Mouse (Mus musculus): ENCODE data around the gene Cacna1c.

Gene Cacna1c

DNA sequence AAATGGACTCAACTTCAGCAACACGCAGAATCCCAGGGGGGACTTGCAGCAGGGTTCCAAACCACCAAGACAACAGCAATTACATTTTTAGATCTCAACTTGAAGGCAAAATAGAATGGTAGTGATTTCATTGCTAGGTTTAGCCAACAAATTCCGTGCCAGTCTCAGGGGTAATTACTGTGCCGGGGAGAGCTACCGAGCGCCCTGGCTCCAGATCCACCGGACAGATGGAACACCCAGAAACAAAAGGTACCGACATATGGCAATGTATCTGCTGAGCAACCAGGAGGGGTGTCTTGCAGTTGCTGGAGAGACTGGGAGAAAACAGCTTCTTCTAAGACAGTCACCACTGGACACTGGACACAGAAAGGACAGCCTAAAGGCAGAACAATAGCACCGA, 442.4 kb downstream of the Cacna1c start:
- DNase-seq (ENCODE audit: low read depth, low spot score) = no peak

DNA sequence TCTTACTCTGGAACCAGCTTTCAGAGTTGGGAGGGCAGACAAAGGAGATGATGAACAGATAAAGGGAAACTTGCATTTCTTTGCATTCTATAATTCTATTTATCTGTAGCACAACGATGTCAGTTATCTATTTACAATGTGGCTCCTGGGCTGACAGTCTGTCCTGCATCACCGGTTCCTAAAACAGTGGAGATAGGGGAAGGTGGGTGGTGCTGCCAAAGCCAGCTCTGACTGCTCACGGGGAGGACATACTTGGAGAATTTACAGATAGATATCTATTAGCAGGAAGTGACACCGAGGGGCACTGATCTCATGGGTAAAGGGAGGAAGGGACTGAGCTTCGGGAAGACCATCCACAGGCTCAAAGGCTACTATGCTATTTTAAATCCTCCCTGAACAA, 443.2 kb downstream of the Cacna1c start:
- DNase-seq (ENCODE audit: low read depth, low spot score) = no peak

DNA sequence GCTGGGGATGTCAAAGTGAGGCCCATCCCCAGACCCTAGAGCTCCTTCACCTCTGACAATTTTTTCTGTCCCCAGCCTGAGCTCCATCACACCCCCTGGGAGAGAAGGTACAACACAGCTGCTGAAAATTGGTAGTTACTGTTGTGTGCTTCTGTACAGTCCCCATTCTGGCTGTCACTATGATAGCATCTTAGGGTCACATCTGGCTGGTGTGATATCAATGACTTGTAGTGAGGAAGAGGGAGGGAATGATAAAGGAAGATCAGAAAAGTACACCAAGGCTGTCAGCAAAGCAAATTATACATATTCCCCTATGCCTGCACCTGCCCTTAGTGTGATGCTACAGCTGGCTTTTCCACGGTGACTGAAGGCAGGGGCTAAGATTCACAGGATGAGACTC, 446.9 kb downstream of the Cacna1c start:
- no peak for DNase-seq (ENCODE audit: low read depth, low spot score)

DNA sequence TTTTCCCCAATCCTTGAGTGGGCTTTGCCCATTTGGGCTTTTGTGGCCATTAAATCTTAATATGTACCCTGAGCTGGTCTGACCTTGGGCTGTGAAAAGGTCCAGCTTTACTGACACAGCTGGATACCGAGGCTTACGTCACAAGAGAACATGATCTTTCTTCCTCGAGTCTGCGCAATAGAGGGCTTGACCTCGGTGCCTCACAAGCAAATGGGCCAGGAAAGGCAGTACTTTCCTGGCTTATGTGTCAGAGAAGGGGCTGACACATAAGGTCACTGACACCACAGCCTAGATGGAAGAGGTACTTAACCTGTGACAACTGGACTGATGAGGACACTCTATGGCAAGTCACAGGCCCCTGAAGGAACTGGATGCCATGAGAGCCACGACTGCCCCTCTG, 453.5 kb downstream of the Cacna1c start:
- DNase-seq (ENCODE audit: low read depth, low spot score) = no peak

DNA sequence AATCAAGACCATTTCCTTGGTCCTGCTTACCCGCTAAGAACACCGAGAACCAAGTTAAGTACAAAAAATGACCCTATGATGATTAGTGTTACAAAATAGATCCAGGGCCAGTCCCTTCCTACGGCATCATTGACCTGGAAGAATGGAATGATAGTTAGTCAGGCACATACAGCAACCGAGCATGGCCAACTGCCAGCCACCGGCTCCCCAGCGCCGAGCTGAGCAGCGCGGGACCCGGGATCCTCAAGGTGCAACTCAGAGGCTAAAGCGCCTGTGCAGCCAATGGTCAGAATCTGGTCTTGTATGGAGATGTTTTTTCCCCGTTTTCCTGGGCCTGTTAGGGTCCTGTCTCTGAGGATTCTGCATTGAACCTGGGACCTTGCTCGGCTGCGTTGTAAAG, 454.4 kb downstream of the Cacna1c start:
- no peak for DNase-seq (ENCODE audit: low read depth, low spot score)

DNA sequence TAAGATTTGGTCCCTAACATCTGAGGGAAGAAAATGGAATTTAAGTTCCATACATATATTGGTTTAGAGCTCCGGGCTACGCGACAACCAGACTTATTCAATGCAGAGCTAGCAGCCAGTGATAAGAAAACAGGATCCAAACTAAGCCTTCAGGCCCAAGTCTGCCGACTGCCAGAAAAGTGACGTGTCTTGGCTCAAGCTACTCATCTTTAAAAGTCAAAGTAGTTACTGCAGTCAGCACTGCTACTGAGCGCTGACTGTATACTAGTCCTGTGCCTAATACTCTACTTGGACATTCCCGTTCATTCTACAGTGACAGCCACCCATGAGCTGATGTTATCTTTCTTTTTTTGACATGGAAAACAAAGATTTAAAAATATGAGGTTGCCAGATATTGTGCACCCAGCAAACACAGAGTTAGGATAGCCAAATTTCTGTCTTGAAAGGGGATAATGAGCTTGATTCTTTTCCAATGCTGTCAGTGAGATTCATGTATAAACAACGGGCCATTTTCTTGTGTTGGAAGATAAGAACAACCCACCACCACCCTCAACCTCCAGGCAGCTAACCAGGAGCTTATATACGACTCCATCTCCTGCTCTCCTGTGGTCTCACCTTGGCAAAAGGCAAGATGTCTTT, 456.1 kb downstream of the Cacna1c start:
- DNase-seq (ENCODE audit: low read depth, low spot score) = no peak

DNA sequence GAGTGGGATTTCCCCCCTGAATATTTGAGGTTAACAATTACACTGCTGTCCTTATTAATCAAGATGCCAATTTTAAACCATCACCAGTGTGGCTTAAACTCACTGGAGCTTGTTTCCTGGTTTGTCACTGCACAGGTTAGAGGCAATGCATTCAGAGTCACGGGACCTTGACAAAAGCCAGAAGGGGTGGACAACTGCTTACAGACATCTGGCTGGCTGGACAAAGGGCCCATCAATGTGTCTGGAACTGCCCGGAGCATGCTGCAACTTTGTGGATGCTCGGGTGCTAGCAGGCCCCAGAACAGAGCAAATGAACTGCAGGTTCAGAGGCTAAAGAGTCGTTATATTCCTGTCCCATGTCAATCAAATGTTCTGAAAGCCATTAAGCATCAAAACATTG, 456.9 kb downstream of the Cacna1c start:
- no peak for DNase-seq (ENCODE audit: low read depth, low spot score)

DNA sequence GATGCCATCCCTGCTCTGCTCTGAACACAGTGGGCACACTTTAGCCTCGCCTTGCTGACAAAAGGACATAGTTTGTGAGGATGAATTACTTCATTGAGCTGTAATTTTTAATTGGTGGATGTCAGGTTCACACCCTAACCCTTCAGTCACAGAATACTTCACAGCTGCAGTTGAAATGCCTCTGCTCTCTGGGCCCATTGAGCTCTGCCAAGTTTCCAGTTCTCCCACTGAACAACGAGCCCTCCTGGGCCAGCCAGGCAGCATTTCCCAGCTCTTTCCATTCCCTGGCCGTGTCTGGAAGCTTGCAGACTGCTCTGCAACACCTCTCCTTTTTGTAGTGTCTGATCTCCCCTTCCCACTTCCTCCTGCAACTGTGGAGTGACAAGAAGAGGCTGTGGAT, 457.6 kb downstream of the Cacna1c start:
- DNase-seq (ENCODE audit: low read depth, low spot score) = no peak

DNA sequence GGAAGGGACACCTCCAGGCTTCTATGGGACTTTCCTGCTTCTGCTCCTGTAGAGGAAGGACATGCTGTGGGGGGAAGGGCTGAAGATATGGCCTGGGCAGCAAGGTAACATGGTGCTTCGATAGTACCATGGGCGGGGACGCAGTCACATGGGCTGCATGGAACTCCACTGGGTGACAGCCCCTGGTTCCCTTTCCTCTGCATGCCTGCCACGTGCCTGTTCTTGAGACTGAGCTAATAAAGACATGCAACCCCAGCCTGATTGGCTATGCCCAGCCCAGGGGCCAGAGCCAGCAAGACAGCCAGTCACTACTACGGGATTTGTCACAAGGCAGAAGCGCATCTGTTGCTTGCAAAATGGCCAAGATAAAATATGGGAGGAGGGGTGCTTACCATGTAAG, 459.1 kb downstream of the Cacna1c start:
- DNase-seq (ENCODE audit: low read depth, low spot score) = no peak

DNA sequence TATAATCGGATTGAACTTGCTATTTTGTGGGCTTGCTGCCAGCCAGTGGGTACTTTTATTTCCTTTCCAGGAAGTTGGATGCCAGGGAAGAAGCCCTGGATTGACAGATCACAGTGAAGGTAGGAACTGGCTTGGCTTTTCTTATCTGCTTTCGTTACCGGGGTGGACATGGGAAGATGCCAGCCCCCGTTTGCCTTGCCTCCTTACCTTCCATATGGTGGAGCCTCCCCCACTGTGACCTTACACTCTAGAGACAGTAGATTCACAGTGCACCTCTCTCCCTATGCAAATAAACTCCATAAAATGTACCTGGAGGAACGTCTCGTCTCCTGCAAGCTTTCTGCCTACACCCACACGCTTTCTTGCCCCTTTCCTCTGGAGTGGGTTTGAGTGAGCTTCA, 459.7 kb downstream of the Cacna1c start:
- DNase-seq (ENCODE audit: low read depth, low spot score) = no peak

DNA sequence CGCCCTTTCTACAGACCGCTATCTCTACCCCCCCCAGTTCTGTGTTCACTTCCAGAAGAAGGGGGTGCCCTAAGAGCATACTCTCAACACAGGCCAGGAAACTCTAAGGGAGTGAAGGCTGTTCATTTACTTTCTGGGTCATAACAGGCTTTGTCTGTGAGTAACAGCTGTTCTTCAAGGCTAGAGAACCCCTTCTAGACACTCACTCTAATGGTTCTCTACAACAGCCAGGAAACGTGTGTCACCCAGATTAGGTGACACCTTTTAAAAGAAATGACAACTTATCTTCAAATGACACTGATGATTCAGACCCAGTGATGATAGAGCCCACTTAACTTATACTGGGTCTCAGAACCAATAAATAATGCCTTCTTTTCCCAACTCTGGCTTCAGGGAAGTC, 461.1 kb downstream of the Cacna1c start:
- DNase-seq (ENCODE audit: low read depth, low spot score) = no peak

DNA sequence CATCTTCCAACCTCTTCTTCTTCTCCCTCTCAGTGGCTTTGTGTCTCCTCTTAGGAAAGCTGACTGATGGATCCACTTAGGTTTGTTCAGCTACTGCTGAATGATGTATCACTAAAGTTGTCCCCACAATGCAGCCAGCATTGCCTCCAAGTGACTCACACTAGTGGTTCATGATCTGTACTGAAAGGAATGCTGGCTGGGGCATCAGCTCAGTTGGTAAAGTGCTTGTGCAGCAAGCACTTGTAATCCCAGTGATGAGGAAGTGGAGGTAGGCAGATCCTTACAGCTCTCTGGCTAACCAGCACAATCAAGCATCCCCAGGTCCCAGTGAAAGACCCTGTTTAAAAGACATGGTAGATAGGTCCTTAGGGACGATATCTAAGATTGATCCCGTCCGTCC, 464.3 kb downstream of the Cacna1c start:
- no peak for DNase-seq (ENCODE audit: low read depth, low spot score)

DNA sequence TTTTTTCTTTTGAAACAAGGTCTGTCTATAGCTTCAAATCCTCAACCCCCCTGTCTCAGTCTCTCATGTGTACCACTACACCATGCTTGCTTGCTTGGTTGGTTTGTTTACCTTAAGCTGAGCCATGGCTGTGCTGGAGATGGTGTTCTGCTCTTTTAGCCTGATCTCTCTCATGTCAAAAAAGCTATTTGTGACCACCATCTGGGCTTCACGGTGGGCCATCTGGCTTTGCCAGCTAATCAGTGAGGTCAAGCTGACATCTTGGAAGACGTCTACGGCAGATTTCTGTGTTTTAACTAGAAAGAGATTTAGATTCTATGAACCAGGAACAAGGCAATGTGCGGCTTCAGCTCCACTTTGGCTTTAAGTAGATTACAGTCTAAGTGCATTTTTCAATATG, 471.3 kb downstream of the Cacna1c start:
- DNase-seq (ENCODE audit: low read depth, low spot score) = no peak

DNA sequence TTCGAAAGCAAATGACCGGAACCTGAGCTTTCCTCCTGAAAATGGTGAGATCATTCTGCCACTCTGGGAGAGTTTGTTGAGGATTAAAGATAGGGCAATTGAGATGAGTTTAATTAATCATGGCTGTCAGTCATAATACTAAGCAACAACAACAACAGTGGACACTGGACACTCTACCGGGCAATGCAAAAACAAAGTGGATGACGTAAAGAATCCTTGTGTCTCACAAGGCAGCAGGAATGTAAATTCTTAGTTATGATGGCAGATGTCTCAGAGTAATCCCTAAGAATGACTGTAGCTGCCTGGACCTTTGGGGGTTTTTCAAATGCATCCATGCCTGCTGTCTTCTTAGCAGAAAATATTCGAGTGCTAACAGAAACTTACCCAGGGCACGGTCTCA, 471.8 kb downstream of the Cacna1c start:
- DNase-seq (ENCODE audit: low read depth, low spot score) = no peak

DNA sequence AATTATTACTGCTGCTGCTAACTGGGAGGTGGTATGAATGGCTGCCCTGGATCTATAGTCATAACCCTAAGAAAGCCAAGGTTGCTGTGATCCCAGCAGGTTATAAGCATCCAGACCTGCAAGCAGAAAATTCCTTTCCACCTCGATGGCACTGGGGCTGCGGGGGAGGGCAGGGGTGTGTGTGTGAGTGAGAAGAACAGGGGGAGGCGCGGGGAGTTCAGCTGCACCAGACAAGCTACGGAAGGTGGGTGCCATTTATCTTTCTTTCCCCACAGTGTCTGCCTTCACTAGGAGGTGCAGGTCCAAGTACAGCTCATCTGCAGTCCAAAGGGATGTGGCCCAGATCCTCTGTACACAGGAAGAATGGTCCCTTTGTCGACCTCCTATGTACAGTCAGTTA, 473.9 kb downstream of the Cacna1c start:
- no peak for DNase-seq (ENCODE audit: low read depth, low spot score)

DNA sequence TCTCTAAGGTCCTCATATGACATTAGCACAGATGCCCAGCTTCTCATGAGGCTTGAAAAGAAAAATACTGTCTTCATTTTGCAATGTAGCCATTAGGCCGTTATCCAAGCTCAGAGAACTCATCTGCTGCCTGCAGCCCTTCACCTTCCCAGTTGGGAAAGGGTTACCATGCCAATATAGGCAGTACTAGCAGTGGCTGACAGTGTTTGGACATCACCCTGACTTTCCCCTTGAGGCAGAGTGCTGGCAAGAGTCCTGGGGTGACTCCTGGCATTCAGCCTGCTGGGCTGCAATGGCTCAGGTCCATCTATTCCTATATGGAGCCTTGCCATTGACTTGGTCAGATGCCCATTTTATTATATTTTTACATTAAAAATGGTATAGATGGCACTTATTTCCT, 476.7 kb downstream of the Cacna1c start:
- no peak for DNase-seq (ENCODE audit: low read depth, low spot score)

DNA sequence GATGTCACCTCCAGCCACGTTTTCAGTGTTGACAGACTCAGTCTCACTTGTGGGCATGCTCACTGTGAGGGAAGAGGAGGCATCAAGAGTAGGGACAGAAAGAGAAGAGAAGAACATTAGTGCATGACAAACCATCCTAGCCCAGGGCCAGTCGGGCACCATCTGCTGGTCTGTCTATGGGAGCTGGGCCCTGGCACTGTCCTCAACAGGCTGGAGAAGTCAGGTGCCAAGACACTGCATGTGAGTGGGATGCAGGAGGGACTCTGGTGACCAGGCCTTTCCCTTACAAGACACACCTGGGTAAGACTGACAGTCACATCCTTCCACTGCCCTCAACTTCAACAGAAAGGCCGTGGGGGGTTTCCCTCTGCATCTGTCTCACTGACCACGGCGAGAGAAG, 482.9 kb downstream of the Cacna1c start:
- DNase-seq (ENCODE audit: low read depth, low spot score) = no peak

DNA sequence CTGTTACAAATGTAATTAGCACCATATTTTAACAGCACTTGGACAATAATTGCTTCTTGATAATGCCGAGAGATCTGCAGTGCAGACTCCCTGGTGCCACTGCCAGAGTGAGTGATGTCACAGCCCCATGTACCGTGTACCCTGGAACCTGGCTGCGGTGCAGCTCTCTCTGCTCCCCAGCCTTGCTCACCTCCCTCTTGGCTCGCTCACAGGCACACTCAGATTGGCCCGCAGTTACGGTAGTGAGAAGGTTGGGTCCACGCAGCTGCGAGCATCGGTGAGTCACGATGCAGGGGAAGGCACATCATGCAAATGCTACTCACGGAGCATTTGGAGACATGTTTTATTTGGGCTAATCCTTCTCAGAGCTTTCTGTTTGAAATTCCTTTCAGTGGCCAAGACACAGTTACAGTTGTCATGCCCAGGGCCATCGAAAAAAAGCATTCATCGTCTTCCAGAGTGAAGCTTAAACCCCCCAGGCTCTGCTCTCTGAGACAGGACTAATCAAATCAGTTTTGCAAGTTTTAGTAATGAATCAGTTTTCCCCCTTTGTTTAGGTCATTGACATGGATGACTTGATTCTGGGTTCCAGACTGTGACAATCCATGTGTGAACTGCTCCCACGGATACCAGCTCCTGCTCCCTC, 484.4 kb downstream of the Cacna1c start:
- no peak for DNase-seq (ENCODE audit: low read depth, low spot score)

DNA sequence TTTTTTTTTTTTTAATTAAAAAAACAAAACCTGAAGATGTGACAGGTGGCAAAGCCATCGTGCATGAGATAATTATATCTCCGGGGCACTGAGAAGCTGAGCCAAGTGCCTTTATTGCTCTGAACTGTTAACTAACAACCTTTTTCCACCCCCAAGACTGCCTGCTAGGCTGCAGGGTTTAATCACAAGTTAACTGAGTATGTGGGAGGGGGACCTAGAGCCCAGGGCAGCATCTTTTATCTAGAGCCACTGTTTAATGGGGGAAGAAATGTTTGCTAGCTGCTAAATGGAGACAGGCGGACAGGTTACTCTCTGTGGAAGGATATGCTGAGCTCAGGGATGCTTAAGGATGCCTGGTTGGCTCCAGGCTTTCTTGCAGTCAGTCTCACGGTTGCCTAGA, 489.2 kb downstream of the Cacna1c start:
- no peak for DNase-seq (ENCODE audit: low read depth, low spot score)

DNA sequence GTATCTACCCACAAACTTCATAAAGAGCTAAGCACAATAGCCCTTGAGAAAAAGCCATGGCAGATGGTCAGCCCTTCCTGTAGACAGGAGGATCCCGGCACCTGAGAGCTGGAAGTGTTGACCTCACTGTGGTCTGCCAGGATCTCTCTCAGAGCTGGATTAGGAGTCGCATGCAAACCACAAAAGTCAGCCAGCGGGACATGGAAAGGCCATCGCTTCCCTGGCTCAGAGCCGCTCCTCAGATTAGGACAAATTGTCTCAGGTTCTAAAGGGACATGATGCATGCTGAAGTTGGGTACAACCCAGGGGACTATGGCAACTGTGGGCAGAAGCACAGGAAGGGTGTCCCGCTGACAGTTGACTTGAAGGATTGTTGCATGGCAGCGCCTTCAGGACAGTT, 490.4 kb downstream of the Cacna1c start:
- no peak for DNase-seq (ENCODE audit: low read depth, low spot score)

DNA sequence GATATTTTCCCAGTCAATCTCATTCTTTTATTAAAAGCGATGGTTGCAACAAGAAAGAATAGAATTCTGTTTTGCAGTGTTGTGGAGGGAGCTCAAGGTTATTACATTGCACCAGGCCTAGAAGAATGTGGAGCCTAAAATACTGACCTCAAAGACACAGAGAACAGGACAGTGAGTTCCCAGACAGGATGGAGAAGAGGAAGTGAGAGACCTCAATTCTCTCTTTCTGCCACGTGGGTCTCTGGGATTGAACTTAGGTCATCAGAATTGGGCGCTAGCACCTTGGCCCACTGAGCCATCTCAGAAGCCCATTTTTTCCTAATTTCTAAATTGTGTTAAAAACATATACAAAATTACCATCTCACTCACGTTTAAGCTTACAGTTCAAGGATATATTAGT, 501.6 kb downstream of the Cacna1c start:
- no peak for DNase-seq (ENCODE audit: low read depth, low spot score)

DNA sequence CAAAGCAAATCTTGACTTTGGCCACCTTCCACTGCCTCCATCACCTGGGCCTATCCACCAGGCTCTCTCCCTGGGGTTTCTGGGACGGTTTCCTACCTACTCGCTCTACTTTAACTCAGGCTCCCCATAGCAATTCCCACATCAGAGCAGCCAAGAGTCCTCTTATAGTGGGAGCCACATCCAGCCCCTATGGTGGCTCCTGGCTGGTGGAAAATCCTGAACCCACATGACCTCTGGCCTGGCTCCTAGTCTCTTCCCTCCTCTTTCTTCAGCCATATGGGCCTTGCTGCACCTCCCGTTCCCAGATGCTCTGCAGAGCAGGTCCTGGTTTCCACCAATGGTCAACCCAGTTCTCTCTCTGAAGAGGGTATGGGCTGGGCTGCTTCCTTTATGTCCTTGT, 506.8 kb downstream of the Cacna1c start:
- no peak for DNase-seq (ENCODE audit: low read depth, low spot score)

DNA sequence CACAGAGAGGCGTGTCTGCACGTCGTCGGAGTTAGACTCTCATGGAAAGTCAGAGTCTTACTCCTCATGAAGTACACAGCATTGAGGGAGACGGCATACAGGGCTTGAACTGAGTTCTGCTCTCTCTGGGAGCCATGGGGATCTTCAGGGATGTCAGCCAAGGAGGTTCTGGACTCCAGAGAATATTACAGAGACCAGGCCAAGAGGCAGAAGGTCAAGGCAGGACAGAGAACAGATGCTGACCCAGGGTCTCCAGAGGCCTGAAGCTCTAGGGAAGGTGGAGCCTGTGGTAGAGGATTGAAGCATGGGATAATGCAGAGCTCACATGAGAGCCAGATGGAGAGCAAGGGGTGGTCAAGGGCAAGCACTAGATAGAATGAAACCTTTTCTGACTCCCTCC, 507.4 kb downstream of the Cacna1c start:
- no peak for DNase-seq (ENCODE audit: low read depth, low spot score)

DNA sequence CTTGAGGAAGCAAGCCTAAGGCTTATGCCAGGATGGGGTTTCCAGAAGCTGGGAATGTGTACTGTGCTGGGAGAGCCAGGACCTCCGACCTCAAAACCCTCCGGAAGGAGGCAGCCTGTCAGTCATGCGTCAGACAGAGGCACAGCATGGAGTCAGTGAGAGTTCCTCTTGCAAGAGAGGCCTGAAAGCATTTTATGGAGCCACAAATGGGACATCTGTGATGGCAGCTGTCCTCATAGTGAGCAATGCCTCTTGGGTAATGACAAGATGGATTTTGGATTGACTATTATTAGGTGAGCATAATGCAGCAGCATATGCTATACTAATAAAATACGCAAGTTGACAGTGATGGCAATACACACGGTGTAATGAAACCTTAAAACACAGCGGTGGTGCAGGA, 515.4 kb downstream of the Cacna1c start:
- no peak for DNase-seq (ENCODE audit: low read depth, low spot score)

Measured in ZHBTc4 (cell line).